Mouse (Mus musculus): ENCODE data around the gene Prima1. TPM values are rescaled to one million over a fixed set of nuclear protein-coding genes. Genes with fewer than 3 reads are reported as not detected.
A peak's percentile ranks its signal among the peaks of the same experiment; 100 is the strongest.

The Prima1 gene
- 0.67 and 1.5 TPM in 2 replicates for total RNA-seq (2014; rRNA removed)
- polyA plus RNA-seq (2015; fragmentation: Nextera tagmentation; extraction: Ambion mirVana): 0.69 and 0.72 TPM in 2 replicates

DNA sequence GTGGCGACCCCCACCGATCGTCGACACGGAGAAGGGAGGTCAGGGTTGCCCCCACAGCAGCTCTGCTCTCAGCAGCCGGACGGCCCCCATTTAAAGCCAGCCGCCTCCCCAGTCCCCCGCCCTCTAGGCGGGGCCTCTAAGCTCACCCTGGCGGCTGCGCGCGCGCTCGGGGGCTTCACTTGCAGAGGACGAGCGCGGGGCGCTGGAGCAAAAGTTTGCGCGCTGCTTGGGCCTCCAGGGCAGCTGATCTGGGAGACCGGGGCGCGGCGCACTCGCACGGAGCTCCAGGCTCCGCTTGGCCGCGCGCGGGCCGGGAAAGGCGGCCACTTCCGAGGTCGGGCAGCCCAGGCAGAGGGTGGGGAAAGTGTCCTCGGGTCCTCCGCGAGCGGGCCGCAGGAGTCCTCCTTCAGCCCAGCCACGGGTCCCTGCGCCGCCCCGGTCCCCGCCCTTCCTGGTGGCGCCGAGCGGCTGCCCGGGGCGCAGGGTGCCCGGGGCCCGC, at the start of gene Prima1:
TSS of gene Prima1 (minus strand) at position 68 of the 499 bp plus-strand sequence.
- Histone ChIP-seq H3K36me3 (ENCODE audit: insufficient read depth) (no peaks in the 10 kb centered on the region), H3K4me3 (ENCODE audit: low read depth, low read length) (peak within 1 kb of the TSS; percentile 70), H3K27ac (ENCODE audit: low read depth, low read length) (0 out of 2 replicates have a peak within 1 kb of the TSS, but pooled peaks have one; percentile 40), H3K9ac (peak within 1 kb of the TSS; percentile 59), H3K4me2 (ENCODE audit: low read depth) (peak within 1 kb of the TSS; percentile 95), H3K27me3 (ENCODE audit: insufficient read depth, low read length) (peaks cover 23% of the 10 kb centered on the region), H3K4me1 (ENCODE audit: insufficient read depth) (no peaks in the 10 kb centered on the region), H3K9me3 (ENCODE audit: low read length) (no peaks in the 10 kb centered on the region)
- no peak; the same call in 1 of the 2 replicates for TF ChIP-seq CTCF (IDR thresholded peaks at IDR 0.05; ENCODE audit: low read depth)
- ATAC-seq: peak; percentile 81
- peak; percentile 67 for DNase-seq
- WGBS: 2% methylated on average over 51 of the region's 54 CpGs

DNA sequence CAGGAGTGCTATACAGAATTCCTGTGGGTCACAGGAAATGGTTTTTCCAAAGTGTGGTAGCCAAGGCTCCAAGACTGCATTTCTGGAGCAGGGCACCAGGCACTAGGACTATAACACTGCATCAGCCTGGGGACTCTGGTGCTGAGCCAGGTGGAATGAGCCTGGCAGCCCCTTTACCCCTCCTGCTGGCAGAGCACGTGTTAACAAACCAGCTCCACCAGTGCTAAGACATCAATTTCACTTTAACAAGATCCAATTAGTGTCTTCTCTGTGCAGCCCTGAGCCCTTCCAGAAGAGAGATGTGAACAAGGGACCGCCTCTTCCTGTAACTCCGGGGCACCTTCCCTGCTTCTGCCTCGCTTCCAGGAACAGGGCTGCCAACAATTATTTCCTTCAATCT, 45.3 kb upstream of the Prima1 start:
- Histone ChIP-seq H3K9me3 (ENCODE audit: low read length) (no peaks in the 10 kb centered on the region), H3K4me3 (ENCODE audit: low read depth, low read length) (no peak overlapping the region), H3K36me3 (ENCODE audit: insufficient read depth) (no peaks in the 10 kb centered on the region), H3K9ac (no peak overlapping the region), H3K4me1 (ENCODE audit: insufficient read depth) (no peaks in the 10 kb centered on the region), H3K4me2 (ENCODE audit: low read depth) (no peak overlapping the region), H3K27me3 (ENCODE audit: insufficient read depth, low read length) (no peaks in the 10 kb centered on the region), H3K27ac (ENCODE audit: low read depth, low read length) (no peak overlapping the region)
- ATAC-seq (peak; percentile 36; the same call in 1 of the 2 replicates), DNase-seq (peak; percentile 13)
- WGBS: 49% methylated on average over 4 of the region's 4 CpGs
- TF ChIP-seq CTCF (IDR thresholded peaks at IDR 0.05; ENCODE audit: low read depth): no peak

DNA sequence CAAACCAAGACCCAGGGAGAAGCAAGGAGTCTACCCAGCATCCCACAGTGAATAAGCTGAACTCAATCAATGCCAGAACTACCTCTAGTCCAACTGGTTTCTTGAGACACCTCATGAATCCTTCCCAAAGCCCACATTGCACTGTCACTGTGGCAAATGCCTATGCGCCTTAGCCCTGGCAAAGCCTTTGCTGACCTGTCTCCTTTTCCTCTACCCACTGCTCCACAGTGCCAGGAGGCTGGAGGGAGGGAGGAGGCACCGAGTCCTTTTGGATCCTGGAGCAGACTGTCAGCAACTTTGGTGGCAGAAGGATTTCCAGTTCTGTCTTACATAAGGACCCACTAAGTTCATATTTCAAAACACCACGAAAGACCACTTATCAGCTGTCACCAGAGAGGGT, 41.5 kb upstream of the Prima1 start:
- no peak overlapping the region for H3K4me2 ChIP-seq (ENCODE audit: low read depth)
- WGBS: 91% methylated on average over 3 of the region's 3 CpGs
- DNase-seq: no peak
- no peak overlapping the region for H3K27ac ChIP-seq (ENCODE audit: low read depth, low read length)
- no peak overlapping the region for H3K4me3 ChIP-seq (ENCODE audit: low read depth, low read length)
- H3K4me1 ChIP-seq (ENCODE audit: insufficient read depth): no peaks in the 10 kb centered on the region
- no peaks in the 10 kb centered on the region for H3K36me3 ChIP-seq (ENCODE audit: insufficient read depth)
- ATAC-seq: no peak
- TF ChIP-seq CTCF (IDR thresholded peaks at IDR 0.05; ENCODE audit: low read depth): no peak
- no peaks in the 10 kb centered on the region for H3K9me3 ChIP-seq (ENCODE audit: low read length)
- no peaks in the 10 kb centered on the region for H3K27me3 ChIP-seq (ENCODE audit: insufficient read depth, low read length)
- no peak overlapping the region for H3K9ac ChIP-seq

- H3K36me3 ChIP-seq (ENCODE audit: insufficient read depth): no peaks in the 10 kb centered on the region
- H3K27ac ChIP-seq (ENCODE audit: low read depth, low read length): no peak overlapping the region
- H3K27me3 ChIP-seq (ENCODE audit: insufficient read depth, low read length): no peaks in the 10 kb centered on the region
- H3K4me2 ChIP-seq (ENCODE audit: low read depth): no peak overlapping the region
- H3K4me1 ChIP-seq (ENCODE audit: insufficient read depth): no peaks in the 10 kb centered on the region
- no peak overlapping the region for H3K9ac ChIP-seq
- H3K4me3 ChIP-seq (ENCODE audit: low read depth, low read length): no peak overlapping the region
- DNase-seq (no peak), ATAC-seq (no peak)
- no peak for TF ChIP-seq CTCF (IDR thresholded peaks at IDR 0.05; ENCODE audit: low read depth)
- 70% methylated on average over 6 of the region's 6 CpGs for WGBS
- H3K9me3 ChIP-seq (ENCODE audit: low read length): peaks cover 4% of the 10 kb centered on the region; the same call in 1 of the 2 replicates
Measured at GRCm38 (mm10) chr12:103282936-103283335, 41.0 kb upstream of the Prima1 start.

DNA sequence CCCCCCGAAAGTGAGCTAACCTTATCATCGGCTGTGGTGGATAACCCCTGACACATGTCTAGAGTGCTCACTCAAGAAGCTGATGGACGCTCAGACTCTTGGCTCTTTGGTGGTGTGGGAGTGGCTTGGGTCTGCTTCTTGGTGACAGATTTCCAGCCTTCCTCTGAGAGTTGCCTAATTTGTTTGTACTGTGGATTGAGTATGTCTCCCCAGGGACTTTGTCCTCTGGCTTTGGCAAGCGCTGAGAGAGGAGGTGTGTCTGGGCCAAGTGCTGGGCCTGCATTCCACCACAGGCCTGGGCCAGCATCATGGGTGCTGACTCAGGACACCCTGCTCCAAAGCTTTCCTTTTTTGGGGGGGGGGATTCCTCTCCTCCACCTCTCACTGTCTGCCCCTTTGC, 40.0 kb upstream of the Prima1 start:
- 72% methylated on average over 4 of the region's 4 CpGs for WGBS
- Histone ChIP-seq H3K4me2 (ENCODE audit: low read depth) (no peak overlapping the region), H3K36me3 (ENCODE audit: insufficient read depth) (no peaks in the 10 kb centered on the region), H3K27ac (ENCODE audit: low read depth, low read length) (no peak overlapping the region), H3K4me1 (ENCODE audit: insufficient read depth) (no peaks in the 10 kb centered on the region), H3K4me3 (ENCODE audit: low read depth, low read length) (no peak overlapping the region), H3K27me3 (ENCODE audit: insufficient read depth, low read length) (no peaks in the 10 kb centered on the region), H3K9ac (no peak overlapping the region), H3K9me3 (ENCODE audit: low read length) (peaks cover 9% of the 10 kb centered on the region; the same call in 1 of the 2 replicates)
- TF ChIP-seq CTCF (IDR thresholded peaks at IDR 0.05; ENCODE audit: low read depth): no peak
- DNase-seq (no peak), ATAC-seq (no peak)

GRCm38 (mm10) chr12:103281491-103281890, 39.5 kb upstream of the Prima1 start:
- no peak for DNase-seq
- no peak for TF ChIP-seq CTCF (IDR thresholded peaks at IDR 0.05; ENCODE audit: low read depth)
- Histone ChIP-seq H3K27me3 (ENCODE audit: insufficient read depth, low read length) (no peaks in the 10 kb centered on the region), H3K9me3 (ENCODE audit: low read length) (peaks cover 9% of the 10 kb centered on the region; the same call in 1 of the 2 replicates), H3K36me3 (ENCODE audit: insufficient read depth) (no peaks in the 10 kb centered on the region), H3K9ac (no peak overlapping the region), H3K27ac (ENCODE audit: low read depth, low read length) (no peak overlapping the region), H3K4me1 (ENCODE audit: insufficient read depth) (no peaks in the 10 kb centered on the region), H3K4me3 (ENCODE audit: low read depth, low read length) (no peak overlapping the region), H3K4me2 (ENCODE audit: low read depth) (no peak overlapping the region)
- ATAC-seq: no peak
- 71% methylated on average over 2 of the region's 2 CpGs for WGBS

DNA sequence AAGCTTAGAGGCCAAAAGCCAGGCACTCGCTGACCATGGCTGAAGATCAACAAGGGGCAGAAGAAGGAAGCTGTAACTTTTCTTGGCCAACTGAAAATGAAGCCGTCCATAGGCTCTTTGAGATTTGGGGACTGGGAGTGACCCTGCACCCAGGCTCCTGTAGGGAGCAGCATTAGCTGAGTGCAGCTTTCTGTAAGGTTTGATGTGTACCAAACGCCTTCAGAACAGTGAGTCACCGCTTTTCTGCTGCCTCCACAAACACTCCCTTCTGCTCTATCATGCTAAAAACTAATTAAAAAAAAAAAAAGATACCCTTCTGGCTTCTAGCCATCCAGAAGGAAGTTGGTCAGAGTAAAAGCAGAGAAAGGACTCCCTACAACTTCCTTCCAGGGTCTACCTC, 34.5 kb upstream of the Prima1 start:
- H3K4me2 ChIP-seq (ENCODE audit: low read depth): no peak overlapping the region
- H3K27me3 ChIP-seq (ENCODE audit: insufficient read depth, low read length): no peaks in the 10 kb centered on the region
- no peaks in the 10 kb centered on the region for H3K4me1 ChIP-seq (ENCODE audit: insufficient read depth)
- H3K4me3 ChIP-seq (ENCODE audit: low read depth, low read length): no peak overlapping the region
- peaks cover 9% of the 10 kb centered on the region; the same call in 1 of the 2 replicates for H3K9me3 ChIP-seq (ENCODE audit: low read length)
- H3K36me3 ChIP-seq (ENCODE audit: insufficient read depth): no peaks in the 10 kb centered on the region
- H3K27ac ChIP-seq (ENCODE audit: low read depth, low read length): no peak overlapping the region
- no peak for TF ChIP-seq CTCF (IDR thresholded peaks at IDR 0.05; ENCODE audit: low read depth)
- ATAC-seq: no peak
- no peak overlapping the region for H3K9ac ChIP-seq
- DNase-seq: no peak
- WGBS: 73% methylated on average over 4 of the region's 4 CpGs

Measured in forebrain, postnatal 0 days (tissue).